Mouse (Mus musculus): ENCODE results near the gene Cfap221.

GRCm38 (mm10) chr1:119878909-119879308, 118.1 kb downstream of the Cfap221 start:
- TF ChIP-seq POLR2A (IDR thresholded peaks at IDR 0.05; ENCODE audit: control insufficient read depth in 1 of 2, insufficient read depth in 1 of 2, low read depth in 1 of 2, low read length in 2 of 2, poor library complexity in 1 of 2) (no peak), TCF12 (IDR thresholded peaks at IDR 0.05; ENCODE audit: low read depth, low read length) (no peak), CTCF (IDR thresholded peaks at IDR 0.05 in 2 of 3, conservative IDR thresholded peaks at IDR 0.05 in 1 of 3; ENCODE audit: control insufficient read depth in 1 of 3, insufficient read depth in 1 of 3, low read depth in 2 of 3, low read length in 3 of 3, poor library complexity in 1 of 3, severe bottlenecking in 1 of 3) (no peak), ETS1 (IDR thresholded peaks at IDR 0.05; ENCODE audit: low read depth, low read length) (no peak)

Data from MEL (cell line).